Mouse (Mus musculus) heart, postnatal 36 days (tissue): ENCODE data around the gene Rgs3. TPM values are rescaled to one million over a fixed set of nuclear protein-coding genes. Genes with fewer than 3 reads are reported as not detected.

ENCODE experiments used
- DNase-seq, 2 experiments: peaks; one replicate each; pipeline ENCODE4 v3.0.0; 2021 to 2022
- intact Hi-C: fragments of 180-260 bp; cut with DNase I; formaldehyde crosslinking; loops from one replicate; pipeline ENCODE4 v1.15.1; 2025
- total RNA-seq, 2 experiments: library from RNA; stranded (reverse); gene quantifications; 2 replicates each; pipeline ENCODE4 v1.2.3; 2021

Gene Rgs3
- total RNA-seq, 2 experiments from 2014 or later: 26.8 to 37.1 TPM

DNA sequence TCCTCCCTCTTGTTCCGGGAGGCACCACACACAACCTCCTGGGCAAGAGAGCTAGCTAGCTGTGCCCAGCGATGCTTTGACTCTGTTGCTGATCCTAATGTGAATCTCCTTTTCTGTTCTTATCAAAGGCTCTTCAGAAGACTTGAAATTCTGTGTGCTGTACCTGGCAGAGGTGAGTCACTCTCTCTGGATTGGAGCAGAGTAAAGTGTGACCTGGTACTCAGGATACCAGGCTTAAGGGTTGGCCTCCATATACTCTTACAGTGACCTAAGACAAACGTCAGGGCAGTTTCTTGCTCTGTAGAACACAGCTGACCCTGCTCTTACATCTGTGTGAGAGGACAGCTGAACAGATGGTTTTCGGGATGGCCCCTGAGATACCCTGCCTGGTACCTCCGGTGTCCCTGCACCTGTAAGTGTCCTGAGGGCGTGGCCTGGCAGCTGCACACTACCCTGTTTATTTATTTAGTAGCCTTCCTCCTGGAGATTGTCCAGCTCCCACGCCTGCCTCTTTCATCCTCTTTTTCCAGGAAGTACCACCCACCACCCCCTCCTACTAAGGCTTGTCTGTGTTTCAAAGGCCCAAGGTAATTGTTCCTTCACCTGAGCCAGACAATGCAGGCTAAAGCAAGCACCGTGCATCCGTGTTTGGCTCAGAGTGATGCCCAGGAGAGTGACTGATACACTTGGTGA, 87.1 kb downstream of the Rgs3 start:
- intact Hi-C loops: no loop called here

DNA sequence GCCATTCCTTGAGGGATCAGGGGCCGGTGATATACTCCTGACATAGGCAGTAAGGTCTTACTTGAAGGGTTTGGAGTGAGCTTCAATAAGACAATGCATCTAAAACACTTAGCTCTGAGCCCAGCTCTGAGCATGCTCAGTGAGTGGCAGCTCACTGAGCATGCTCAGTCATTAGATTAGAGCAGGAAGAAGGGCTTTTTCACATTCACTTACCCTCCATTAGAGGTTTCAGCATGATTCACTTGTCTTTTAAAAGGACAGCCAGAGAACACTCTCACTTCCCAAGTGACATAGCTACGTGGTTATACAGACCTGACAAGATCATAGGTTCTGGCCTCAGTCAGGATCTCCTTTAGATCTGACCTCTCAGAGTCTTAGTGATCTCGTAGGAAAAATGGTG, 89.2 kb downstream of the Rgs3 start:
- DNase-seq: no peak
- intact Hi-C loops: no loop called here

More for the DNA sequence above, 87.1 kb downstream of the Rgs3 start:
- DNase-seq: no peak

DNA sequence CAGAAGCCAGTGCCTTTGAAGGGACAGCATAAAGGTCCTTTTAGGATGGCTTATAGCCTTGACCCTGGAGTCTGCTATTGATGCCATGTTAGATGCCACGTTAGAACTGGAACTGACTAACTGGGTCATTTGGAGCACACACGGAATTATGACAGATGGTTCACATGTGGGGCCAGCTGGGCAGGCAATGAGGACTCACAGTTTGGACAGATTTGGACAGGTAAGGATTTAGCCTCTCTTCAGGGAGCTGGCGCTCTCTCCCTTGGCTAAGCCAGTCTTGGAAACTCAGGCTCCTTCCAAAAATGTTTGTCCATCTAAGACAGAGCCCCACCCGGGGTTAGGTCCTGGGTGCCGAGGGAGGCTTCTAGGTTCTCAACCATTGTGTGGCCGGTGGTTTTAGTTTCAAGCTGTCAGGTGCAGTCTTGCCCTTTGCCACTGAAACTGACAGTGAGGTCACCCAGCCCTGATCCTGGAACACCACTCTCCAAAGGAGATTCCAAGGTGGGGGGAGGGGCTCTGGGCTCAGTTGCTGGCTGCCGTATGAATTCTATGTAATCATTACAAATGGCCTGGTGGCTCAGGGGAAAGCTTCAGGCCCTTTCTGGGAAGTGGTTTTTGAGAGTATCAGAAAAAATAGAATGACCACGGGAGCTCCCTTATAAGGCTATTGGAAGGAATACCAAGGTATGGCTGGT, 90.0 kb downstream of the Rgs3 start:
- intact Hi-C loops: no loop called here
- DNase-seq: no peak

DNA sequence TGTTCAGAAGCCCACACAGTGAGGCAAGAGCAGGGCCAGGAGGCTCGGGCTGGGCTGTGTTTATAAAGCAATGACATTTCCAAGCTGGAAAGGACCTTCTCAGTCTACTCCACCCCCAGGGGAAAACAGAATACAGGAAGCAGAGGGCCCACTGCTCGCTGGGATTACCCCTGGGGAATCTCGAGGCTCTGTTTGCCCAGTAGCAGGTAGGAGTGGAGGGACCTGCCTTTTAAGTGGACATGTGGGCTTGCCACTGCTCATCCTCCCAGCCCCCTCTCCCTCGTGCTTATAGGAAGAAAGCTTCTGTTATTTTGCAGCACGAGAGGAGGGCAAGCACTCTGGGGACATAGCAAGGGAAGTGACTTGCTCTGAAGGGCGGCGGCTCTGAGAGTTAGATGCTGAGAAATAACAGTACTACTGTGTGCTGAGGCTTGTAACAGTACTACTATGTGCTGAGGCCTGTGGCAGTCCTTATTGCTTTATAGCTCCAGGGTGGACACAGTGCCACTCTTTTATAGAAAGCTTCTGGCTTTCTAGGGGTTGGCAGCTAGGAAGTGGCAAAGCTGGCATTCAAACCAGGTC, 91.6 kb downstream of the Rgs3 start:
- intact Hi-C loops: no loop called here
- DNase-seq: no peak

DNA sequence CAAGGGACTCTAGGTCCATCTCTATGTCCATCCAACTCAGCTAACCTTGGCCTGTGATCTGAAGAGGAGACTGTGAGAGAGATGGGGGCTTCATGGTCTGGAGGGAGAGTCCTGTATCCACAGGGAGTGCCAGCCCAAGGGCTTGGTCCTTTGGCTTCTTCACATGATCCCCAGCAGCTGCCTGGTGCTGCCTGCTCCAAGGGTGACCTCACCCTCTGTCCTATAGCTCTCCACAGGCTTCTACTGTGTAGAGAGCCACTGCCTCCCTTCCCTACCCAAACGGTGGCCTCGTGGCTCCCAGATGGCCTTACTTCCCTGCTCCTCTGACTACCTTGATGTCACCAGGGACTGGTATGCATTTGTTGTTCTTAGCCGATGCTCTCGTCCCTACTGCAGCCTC, 92.6 kb downstream of the Rgs3 start:
- intact Hi-C loops: no loop called here
- no peak for DNase-seq

DNA sequence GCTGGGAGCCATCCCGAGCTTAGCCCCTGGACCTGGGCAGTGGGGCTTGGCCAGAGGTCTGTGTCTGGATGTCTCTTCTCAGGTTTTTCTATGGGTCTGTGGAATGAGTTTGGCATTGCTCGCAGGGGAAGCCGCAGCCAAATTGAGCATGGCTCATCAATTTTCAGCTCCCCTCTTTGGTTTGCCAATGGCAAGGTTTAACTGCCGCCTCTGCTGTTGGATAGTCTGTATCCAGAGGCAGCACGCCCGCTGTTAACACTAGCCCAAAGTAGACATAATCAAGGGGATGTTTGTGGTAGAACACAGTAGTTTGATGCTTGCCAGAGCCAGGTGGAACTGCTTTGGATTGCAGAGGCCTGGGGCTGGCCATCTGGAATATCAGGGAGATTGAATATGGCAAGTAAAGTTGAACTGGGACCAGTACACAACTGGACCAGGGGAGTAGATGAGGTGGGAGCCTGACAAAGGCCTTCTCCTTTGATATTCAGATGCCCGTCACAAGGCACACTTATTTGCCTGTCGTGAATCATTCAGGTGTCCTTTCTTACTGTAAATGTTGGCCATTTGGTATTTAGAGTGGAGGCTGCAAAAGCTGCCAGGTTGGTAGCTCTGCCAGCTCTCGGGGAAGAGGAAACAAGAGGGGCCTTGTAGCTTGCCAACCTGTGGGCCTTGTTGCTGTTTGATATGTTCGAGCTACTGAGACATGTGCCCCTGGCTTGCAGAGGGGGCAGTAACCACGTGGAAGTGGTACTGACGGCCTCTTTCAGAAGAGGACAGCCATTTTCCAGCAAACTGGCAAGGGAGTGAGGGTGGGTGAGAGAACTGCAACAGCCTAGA, 93.5 kb downstream of the Rgs3 start:
- DNase-seq: no peak
- intact Hi-C loops: no loop called here

DNA sequence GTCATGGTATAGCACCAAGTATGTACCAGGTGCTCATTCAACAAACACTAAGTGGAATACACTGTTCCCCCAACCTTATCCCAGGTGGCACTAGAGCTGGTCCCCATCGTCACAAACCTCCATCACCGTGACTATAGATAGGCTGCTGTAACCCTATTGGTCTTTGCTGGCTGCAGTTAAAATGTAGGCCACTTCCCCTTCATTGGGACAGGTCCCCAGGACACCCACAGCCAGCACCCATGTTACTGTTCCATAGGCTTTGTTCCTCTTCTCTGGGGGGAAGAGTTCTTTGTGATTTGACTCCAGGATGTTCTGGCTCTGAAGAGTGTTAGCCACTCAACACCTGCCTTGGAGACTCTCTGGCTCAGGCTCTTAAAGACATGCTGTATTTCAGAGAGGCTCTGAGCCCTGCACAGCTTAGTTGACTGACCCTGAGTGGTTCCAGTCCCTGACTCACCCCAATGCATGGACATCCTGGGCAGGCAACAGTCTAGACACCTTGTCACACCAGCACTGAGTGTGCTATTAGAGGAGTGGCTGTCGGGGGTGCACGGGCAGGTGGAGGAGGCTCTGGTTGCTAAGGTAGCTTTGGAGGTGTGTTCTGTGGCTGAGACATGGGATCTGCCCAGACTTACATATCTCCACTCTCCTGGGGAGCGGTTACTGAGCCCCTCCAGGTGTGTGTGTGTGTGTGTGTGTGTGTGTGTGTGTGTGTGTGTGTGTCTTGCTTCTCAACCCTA, 94.4 kb downstream of the Rgs3 start:
- intact Hi-C loops: no loop called here
- DNase-seq: no peak

DNA sequence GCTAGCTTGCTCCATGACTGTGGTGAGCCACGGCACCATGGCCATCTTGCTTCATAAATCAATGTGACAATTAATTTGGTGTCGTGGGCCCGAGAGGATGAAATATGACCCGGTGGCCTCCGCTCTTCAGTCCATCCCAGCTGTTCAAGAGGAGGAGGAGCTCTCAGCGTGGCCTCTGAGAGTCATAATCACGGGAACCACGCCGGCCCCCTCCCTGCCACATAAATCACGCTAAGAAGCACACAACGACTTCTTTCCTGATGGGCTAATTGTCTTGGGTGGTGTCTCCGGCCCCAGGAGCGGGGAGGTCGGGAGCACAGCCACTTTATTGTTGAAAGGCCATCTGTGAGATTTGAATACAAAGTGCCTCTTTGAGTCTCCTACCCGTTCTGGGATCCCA, 99.6 kb downstream of the Rgs3 start:
- intact Hi-C loops: no loop called here
- peak in 1 of 2 experiments; percentile 44 for DNase-seq

DNA sequence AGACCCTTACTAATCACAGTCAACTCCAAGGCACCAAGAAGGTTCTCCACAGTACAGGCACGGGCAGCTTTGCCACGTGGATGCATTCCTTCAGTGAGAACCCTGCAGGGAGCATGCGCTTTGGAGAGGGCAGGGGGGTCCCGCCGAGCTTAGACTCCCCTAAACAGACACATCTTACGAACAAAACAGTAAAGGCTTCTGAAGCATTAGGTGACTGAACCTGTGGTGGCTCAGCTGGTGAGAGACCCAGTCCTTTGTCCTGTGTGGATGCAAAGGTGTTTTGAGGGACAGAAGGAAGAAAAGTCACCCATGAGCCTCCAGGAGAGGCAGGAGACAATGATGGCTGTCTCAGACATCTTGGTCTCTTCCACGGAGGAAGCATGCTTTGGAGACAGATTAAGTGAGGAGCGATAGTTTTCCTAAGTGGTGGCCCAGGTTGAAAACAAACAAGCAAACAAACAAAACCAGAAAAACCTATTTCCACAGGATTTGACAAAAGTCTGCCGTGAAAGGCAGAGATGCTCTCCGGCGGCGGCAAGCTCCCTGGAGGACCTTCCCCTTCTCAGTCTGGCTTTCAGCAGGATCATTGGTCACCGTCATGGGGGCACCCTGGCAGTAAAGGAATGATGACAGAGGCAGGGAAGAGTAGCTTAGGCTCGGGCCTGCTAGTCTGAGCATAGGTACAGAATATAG, 100.4 kb downstream of the Rgs3 start:
- DNase-seq: no peak
- intact Hi-C loops: loop anchor here (5.0 kb wide), 1 partner anchor 37 kb away; no protein-coding TSS in a partner anchor

DNA sequence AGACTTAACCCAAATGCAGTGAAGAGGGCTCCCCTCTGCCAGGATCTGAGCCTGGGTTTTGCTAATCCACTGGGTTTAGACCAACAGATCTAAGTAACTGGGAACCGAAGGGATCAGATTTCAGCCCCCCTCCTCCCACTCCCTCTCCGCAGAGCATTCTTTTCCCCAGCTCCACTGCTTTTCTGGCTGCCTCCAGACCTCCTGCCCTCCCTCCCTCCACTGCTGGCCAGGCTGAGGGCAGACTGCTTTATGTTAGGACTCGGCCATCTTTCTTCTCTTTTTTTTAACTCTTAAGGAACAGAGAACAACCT, 100.9 kb downstream of the Rgs3 start:
- intact Hi-C loops: loop anchor here (5.0 kb wide), 1 partner anchor 37 kb away; no protein-coding TSS in a partner anchor

DNA sequence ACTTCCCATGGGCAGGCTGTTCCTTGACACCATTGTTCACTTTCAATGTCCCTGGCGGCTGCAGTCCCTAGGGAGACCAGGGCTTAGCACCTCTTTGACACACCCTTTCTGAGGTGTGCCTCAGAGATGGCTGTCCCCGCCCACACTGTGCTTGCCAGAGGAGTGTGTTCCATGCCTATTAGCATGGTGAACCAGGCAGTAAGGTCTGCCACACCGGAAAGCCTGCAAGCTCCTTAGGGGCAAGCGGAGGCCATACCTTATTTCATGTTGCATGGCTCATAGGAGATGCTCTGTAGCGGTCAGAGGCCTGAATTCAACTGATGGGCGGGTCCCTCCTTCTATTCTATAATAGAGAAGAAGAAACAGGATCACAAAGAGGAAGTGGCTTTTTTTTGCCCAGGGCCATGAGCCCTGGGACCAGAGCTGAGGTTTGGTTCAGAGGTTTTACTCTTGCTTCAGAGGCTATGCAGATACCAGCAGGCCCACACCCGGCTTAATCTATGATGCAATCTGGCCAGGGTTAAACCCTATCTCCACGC, 101.7 kb downstream of the Rgs3 start:
- peak in 1 of 2 experiments; percentile 43 for DNase-seq
- intact Hi-C loops: loop anchor here (5.0 kb wide), 1 partner anchor 36 kb away; no protein-coding TSS in a partner anchor

More for the DNA sequence above, 100.9 kb downstream of the Rgs3 start:
- no peak for DNase-seq

DNA sequence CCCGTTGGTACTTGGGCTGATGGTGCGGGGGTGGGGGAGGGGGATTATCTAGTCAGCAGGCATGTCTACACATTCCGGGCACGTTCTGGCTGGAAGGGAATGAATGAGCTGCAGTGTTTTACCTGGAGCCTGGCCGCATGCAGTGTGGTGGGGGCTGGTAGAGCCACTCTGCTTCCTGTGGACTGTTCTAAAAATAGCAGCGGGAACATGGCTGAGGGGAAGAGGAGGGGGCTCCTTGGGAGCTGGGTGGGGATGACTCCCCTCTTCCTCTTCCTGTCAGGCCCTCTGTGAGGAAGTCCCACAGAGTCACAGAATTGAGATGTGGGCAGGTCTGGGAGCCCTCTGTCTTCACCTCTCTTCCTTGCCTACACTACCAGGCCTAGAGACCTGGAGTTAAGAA, 103.7 kb downstream of the Rgs3 start:
- intact Hi-C loops: loop anchor here (5.0 kb wide), 1 partner anchor 34 kb away; no protein-coding TSS in a partner anchor
- no peak for DNase-seq

DNA sequence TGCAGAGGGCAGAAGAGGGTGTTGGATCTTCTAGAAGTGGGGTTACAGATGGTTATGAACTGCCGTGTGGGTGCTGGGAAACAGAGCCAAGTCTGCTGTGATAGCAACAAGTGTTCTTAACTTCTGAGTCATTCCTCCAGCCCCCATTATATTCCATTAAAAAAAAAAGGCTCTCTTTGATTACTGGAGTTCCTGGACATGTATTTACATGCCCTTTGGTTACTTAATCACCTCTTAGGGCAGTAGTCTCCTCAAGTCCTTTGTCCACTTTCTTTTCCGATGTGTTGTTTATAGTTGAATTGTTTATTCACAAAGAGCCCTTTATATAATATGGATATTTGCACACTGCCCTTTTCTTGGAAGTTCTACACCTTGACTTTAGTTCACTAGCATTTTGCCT, 106.2 kb downstream of the Rgs3 start:
- intact Hi-C loops: loop anchor here (2.0 kb wide), 1 partner anchor 21 kb away; no protein-coding TSS in a partner anchor
- no peak for DNase-seq

DNA sequence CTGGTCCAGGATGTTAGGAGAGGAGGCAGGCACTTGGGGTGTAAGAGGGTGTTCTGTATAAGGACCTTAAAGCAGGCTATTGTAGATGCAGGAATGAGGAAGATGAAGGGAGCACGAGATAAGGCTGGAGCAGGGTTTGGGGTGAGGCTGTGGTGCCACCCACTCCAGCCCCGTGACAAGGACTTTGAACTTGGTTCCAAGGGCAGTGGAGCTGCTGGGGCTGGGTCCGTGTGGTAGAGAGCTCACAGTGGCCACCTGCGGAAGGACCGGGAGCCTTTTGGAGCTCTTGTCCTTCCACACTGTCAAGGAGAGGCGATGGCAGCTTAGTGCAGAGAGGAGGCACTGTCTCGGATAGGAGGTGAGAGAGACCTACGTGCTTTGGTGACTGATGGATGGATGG, 109.0 kb downstream of the Rgs3 start:
- intact Hi-C loops: no loop called here
- DNase-seq: no peak

DNA sequence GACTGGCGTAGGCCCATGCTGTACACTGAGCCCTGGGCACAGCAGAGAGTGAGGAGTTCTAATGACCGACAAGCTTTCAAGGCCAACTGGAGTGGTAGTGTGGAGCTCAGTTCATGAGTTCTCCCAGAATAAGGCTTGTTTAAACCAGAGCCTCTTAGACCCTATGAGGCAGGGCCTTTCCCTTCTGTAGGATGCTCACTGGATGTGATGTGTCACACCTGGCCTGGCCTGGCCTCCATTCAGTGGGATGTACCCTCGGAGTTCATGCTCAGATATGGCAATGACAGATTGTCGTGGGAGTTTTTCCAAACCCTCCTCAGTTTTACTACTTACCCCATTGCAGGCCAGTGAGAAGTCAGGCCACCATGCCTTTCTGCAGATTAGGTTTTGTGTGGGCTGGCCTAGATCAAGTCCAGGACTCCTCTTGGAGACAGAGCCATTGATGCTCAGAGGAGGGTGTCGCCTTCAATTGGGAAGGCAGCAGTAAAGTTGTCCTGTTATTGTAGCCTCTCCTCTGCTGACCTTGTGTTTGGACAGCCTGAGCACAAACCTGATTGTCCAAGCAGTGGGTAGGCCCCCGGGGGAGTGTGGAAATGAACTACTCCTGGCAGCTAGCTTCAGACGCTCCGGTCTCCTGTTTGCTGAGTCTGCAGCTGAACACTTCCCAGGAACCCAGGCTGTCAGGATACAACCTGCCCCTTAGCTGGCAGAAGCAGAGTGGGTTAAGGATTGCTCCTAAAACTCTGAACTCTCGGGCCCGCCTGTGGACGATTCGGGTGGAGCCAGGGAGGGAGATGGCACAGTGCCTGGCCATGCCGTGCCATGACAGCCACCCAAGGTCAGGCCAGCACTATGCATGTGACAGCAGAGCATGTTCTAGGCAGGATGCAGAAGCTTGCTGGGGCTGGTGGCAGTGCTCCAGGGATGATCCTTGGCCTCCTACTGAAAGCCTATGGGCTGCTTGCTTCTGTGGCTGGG, 109.7 kb downstream of the Rgs3 start:
- intact Hi-C loops: no loop called here

DNA sequence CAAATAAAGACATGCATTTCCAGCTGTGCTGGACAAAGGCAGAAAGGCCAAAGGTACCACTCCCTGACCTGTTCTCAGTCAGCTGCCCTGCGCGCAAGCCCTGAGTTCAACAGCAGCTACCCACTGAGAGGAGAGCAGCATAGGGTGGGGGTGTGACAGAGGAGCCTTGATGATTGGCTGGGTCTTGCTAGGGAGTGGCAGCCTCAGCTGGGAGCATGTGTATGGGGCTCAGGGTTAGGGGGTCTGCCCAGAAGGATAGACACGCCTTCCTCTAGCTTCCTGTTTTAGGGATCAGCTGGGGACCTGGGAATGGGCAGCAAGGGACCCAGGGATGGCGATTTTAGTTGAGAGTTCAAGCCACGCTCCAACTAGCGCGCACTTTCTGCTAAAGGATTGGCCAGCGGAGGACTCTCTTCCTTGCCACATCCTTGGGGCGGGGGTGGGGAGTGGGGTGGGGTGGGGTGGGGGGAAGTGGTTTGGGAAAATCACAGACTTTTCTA, 113.9 kb downstream of the Rgs3 start:
- no peak for DNase-seq
- intact Hi-C loops: no loop called here

More for the DNA sequence above, 109.7 kb downstream of the Rgs3 start:
- peak; percentile 55 to 64 for DNase-seq

DNA sequence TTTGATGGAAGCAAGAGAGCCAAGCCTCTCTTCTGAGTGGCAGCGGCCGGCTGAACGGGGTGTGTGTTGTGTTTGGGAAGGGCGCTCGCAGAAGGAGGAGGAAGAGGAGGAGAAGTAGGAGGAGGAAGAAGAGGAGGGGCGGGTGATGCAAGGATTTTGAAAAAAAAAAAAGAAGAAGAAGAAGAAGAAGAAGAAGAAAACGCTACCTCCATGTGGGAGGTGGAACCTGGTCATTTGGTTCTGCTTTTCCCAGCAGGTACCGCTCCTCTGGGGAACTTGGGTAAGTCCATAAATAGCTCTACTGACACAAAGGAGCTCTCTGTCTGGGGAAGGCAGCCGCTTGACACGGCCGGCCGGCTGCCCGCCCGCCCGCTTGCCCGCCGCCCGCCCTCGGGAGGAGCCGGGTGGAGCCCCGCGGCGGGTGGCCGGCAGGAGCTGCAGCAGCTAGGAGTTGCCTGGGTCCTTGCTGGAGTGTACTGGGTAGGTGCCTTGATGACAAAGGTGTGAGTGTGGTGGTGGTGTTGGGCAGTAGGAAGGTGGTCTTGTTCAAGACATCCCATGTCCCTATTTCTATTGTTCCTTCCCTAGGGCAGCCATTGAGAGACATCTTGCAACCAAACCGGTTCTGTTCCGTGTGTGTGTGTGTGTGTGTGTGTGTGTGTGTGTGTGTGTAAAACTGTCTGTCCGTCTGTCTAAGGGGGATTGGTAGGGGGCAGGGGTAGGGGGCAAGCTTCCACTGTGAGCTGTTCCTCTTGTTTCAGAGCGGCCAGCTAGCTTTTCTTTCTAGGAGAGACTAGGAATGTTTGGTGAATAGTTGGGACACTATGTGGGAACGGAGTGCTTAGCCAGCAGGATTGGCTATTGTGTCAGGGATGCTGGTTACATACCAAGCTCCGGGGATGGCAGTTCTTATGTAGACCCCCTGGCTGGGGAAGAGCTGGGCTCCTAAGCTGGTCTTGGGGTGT, 114.7 kb downstream of the Rgs3 start:
- DNase-seq: peak in 1 of 2 experiments; percentile 40
- intact Hi-C loops: no loop called here
